Mouse (Mus musculus) testis, adult 2 months (tissue): ENCODE measurements around the gene Ces2g.

ENCODE experiments used
- CTCF ChIP-seq: fragments of 200-500 bp; IDR thresholded peaks from 2 replicates; pipeline ENCODE4 v1.5.1; 2012; ENCODE audit warnings: low read depth, mild to moderate bottlenecking, inconsistent platforms, low read length, moderate library complexity; ENCODE audit not compliant: control insufficient read depth, insufficient read depth, insufficient replicate concordance
- POLR2A ChIP-seq: fragments of 200-500 bp; IDR thresholded peaks from 2 replicates; pipeline ENCODE4 v1.6.1; 2012; ENCODE audit warnings: low read depth, mild to moderate bottlenecking, inconsistent platforms, low read length, moderate library complexity; ENCODE audit not compliant: control insufficient read depth

DNA sequence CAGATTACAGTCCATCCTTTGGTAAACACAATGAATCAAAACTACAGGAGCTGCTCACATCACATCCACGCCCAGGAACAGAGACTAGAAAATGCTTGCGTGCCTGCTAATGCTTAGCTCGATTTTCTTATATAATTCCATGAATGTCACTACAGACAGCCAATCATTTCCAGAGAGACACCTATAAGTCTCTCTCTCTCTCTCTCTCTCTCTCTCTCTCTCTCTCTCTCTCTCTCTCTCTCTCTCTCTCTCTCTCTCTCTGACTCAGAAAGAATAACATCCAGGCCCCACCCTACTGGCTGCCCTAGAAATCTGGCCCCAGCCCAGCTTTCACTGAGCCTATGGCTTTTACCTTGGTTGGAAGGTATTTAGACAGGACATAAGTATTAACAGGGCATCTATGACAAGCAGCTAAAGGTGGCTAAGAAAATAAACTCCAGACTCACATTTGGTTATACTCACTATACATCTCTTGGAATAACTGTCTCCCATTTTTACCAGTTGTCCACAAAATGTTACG is 1.9 kb downstream of the Ces2g start:
- TF ChIP-seq CTCF (no peak), POLR2A (no peak)
